In the genomic region with DNA sequence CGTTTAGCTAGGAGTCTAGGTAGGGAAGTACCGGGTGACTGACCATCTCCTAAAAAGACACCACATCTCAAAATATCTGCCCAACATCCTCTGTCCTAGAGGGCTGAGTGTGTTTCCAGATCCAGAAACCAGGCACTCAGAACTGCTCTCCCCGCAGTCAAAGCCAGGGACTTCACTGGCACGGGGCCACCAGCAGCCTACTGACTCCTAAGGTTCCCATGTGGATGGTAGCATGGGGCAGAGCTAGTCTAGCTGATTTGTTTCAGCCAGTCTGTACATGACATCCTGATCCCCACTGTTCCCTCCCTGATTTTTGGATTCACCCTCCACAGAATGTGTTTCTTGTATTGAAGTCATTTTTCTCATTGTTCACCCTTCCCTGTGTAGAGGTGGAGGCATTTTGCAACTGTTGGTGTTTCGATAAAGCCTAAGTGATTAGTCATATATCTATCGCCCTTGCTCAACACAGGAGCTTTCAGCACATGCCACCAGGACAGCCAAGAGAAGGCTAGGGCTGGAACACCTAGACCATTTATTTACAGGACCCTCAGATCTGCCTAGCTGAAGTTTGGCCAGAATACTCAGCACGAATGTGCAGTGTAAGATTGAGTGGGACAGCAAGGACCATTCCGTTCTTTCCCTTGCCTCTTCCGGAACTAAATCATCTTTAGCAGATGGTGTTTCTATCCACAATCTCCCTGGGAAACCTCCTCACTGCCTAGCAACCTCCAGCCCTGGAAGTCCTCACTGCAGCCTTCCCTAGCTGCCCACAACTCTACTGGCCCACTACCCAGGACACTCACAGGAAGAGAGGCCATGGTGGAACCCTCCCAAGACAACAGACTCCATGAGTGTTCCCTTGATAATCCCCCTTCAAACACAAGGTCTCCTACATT, we compare ENCODE assay signal across 10 mouse cellular contexts.
DNase-seq lines count a peak whose midpoint lies in the region; ATAC-seq and TF ChIP-seq lines count a peak whose summit lies in the region.
"Had no signal": no experiment of that assay in that cellular context is flagged by ENCODE, and none has a peak within 500 bp of the region (broad histone marks: within the 10 kb centered on the region; RNA-seq: fewer than 3 reads in every experiment).

No protein-coding gene starts in this region.

- ATAC-seq in heart, embryonic 15.5 days (replicated peaks; ENCODE audit: insufficient number of reproducible peaks, insufficient read depth, low FRiP score, low read depth): no peak; the same call in 1 of the 2 replicates

- no peak overlapping the region for H3K4me3 ChIP-seq in heart, embryonic 15.5 days
- H3K4me3 ChIP-seq in kidney, adult 2 months (ENCODE audit: insufficient read depth, low read depth, low read length): no peak overlapping the region
- H3K4me3 ChIP-seq: limb, embryonic 15.5 days; megakaryocyte, embryonic 14.5 days had no signal

- intact Hi-C loops in left cerebral cortex, postnatal 25 days (cut with DNase I): no loop called here

- TF ChIP-seq CTCF in kidney, adult 2 months (conservative IDR thresholded peaks at IDR 0.05; ENCODE audit: insufficient read depth, insufficient read length, low read depth, low read length): no peak

- H3K9me3 ChIP-seq in heart, embryonic 15.5 days (replicated peaks): no peaks in the 10 kb centered on the region
- H3K9me3 ChIP-seq: limb, embryonic 15.5 days; megakaryocyte, embryonic 14.5 days had no signal

- WGBS in heart, embryonic 15.5 days: 57% methylated on average over 9 of the region's 9 CpGs
- 87% methylated on average over 9 of the region's 9 CpGs for WGBS in kidney, adult 2 months

- no peak for DNase-seq in heart, adult 8-10 months (ENCODE audit: low spot score)
- peak; percentile 71 for DNase-seq in adrenal gland, postnatal 14 days
- DNase-seq in cerebellum, adult 9-11 months: peak; percentile 71
- peak; percentile 41 to 71 for DNase-seq in left cerebral cortex, postnatal 25 days (ENCODE audit: low spot score in 2 of 2)
- no peak for DNase-seq in ovary, postnatal 10 days (ENCODE audit: low spot score)
- DNase-seq in kidney, adult 2 months: no peak
- no peak for DNase-seq in retina, embryonic 14.5 days (ENCODE audit: low spot score)

- peaks cover 60% of the 10 kb centered on the region for H3K4me1 ChIP-seq in heart, embryonic 15.5 days (replicated peaks)
- H3K4me1 ChIP-seq in kidney, adult 2 months (ENCODE audit: control insufficient read depth, insufficient read depth, low read length): no peaks in the 10 kb centered on the region
- H3K4me1 ChIP-seq: megakaryocyte, embryonic 14.5 days had no signal

- H3K36me3 ChIP-seq in heart, embryonic 15.5 days: no peaks in the 10 kb centered on the region
- no peaks in the 10 kb centered on the region for H3K36me3 ChIP-seq in kidney, adult 2 months (ENCODE audit: control insufficient read depth, insufficient read depth, low read length)
- H3K36me3 ChIP-seq: limb, embryonic 15.5 days had no signal

- peak overlapping the region; percentile 13; the same call in 1 of the 2 replicates for H3K27ac ChIP-seq in heart, embryonic 15.5 days
- no peak overlapping the region for H3K27ac ChIP-seq in kidney, adult 2 months (ENCODE audit: insufficient read depth, low read depth, low read length)
- H3K27ac ChIP-seq: limb, embryonic 15.5 days had no signal

- H3K4me2 ChIP-seq in heart, embryonic 15.5 days: no peak overlapping the region
- H3K4me2 ChIP-seq: limb, embryonic 15.5 days had no signal

- no peaks in the 10 kb centered on the region for H3K27me3 ChIP-seq in heart, embryonic 15.5 days
- no peaks in the 10 kb centered on the region for H3K27me3 ChIP-seq in kidney, adult 2 months (replicated peaks; ENCODE audit: control insufficient read depth, insufficient read depth, low read length)
- H3K27me3 ChIP-seq: limb, embryonic 15.5 days had no signal

- no peak overlapping the region for H3K9ac ChIP-seq in heart, embryonic 15.5 days
- H3K9ac ChIP-seq: limb, embryonic 15.5 days had no signal

- no peak for TF ChIP-seq POLR2A in kidney, adult 2 months (IDR thresholded peaks at IDR 0.05; ENCODE audit: low read depth, low read length)

Comparison
In these comparisons a context has a peak if more than half of its experiments do, and no peak if none do; other contexts are left out.
1. DNase-seq: peak in adrenal gland, postnatal 14 days (single experiment), cerebellum, adult 9-11 months (single experiment) and left cerebral cortex, postnatal 25 days (2 of 2); none in heart, adult 8-10 months (single experiment), ovary, postnatal 10 days (single experiment), kidney, adult 2 months (single experiment) and retina, embryonic 14.5 days (single experiment).